Mouse (Mus musculus): ENCODE results near the gene Eml3.
"Not testable (repeated sequence)": the region's sequence is repeated elsewhere in the genome, so short reads cannot be mapped to it uniquely, and the experiment has no call there.

Eml3 gene

GRCm38 (mm10) chr19:8952241-8952640 lies 22.9 kb downstream of the Eml3 start:
- DNase-seq (ENCODE audit: low spot score in 2 of 2) = no peak

- DNase-seq (ENCODE audit: low spot score in 2 of 2) = peak; percentile 85
Observed at GRCm38 (mm10) chr19:8953135-8954039, 24.0 kb downstream of the Eml3 start, which contains the start of gene Tut1. Gene Tut1 (plus strand): TSS chr19:8953847.

- no peak for DNase-seq (ENCODE audit: low spot score in 2 of 2)
Observed at GRCm38 (mm10) chr19:8954171-8954570, 24.8 kb downstream of the Eml3 start.

- no peak for DNase-seq (ENCODE audit: low spot score in 2 of 2)
Observed at GRCm38 (mm10) chr19:8962256-8962655, 32.9 kb downstream of the Eml3 start.

- no peak for DNase-seq (ENCODE audit: low spot score in 2 of 2)
Observed at GRCm38 (mm10) chr19:8965075-8965474, 35.7 kb downstream of the Eml3 start.

- DNase-seq (ENCODE audit: low spot score in 2 of 2) = peak in 1 of 2 experiments; percentile 45
Observed at GRCm38 (mm10) chr19:8965771-8966170, 36.4 kb downstream of the Eml3 start.

- DNase-seq (ENCODE audit: low spot score in 2 of 2) = no peak
Observed at GRCm38 (mm10) chr19:8966198-8966589, 36.8 kb downstream of the Eml3 start.

GRCm38 (mm10) chr19:8966590-8967372 lies 37.4 kb downstream of the Eml3 start, which contains the start of gene Eef1g:
Gene Eef1g (plus strand): TSS chr19:8967041.
- peak; percentile 98 to 99 for DNase-seq (ENCODE audit: low spot score in 2 of 2)

- DNase-seq (ENCODE audit: low spot score in 2 of 2) = no peak
Observed at GRCm38 (mm10) chr19:8967373-8967743, 38.0 kb downstream of the Eml3 start.

GRCm38 (mm10) chr19:8967893-8968292 lies 38.5 kb downstream of the Eml3 start:
- DNase-seq (ENCODE audit: low spot score in 2 of 2) = no peak

GRCm38 (mm10) chr19:8972491-8972890 lies 43.1 kb downstream of the Eml3 start:
- DNase-seq (ENCODE audit: low spot score in 2 of 2) = not testable (repeated sequence)

GRCm38 (mm10) chr19:8974638-8975037 lies 45.3 kb downstream of the Eml3 start:
- DNase-seq (ENCODE audit: low spot score in 2 of 2) = no peak

- DNase-seq (ENCODE audit: low spot score in 2 of 2) = no peak
Observed at GRCm38 (mm10) chr19:8975491-8975890, 46.1 kb downstream of the Eml3 start.

GRCm38 (mm10) chr19:8976535-8976934 lies 47.2 kb downstream of the Eml3 start:
- peak in 1 of 2 experiments; percentile 46 for DNase-seq (ENCODE audit: low spot score in 2 of 2)

- no peak for DNase-seq (ENCODE audit: low spot score in 2 of 2)
Observed at GRCm38 (mm10) chr19:8980771-8981170, 51.4 kb downstream of the Eml3 start.

- no peak for DNase-seq (ENCODE audit: low spot score in 2 of 2)
Observed at GRCm38 (mm10) chr19:8981450-8982168, 52.3 kb downstream of the Eml3 start.

- DNase-seq (ENCODE audit: low spot score in 2 of 2) = no peak
Observed at GRCm38 (mm10) chr19:8982303-8983149, 53.2 kb downstream of the Eml3 start.

GRCm38 (mm10) chr19:8983150-8983650 lies 53.8 kb downstream of the Eml3 start:
- DNase-seq (ENCODE audit: low spot score in 2 of 2) = peak in 1 of 2 experiments; percentile 47

- peak; percentile 63 to 69 for DNase-seq (ENCODE audit: low spot score in 2 of 2)
Observed at GRCm38 (mm10) chr19:8984255-8984868, 55.0 kb downstream of the Eml3 start.

- no peak for DNase-seq (ENCODE audit: low spot score in 2 of 2)
Observed at GRCm38 (mm10) chr19:8985891-8986290, 56.5 kb downstream of the Eml3 start.
